Mouse (Mus musculus): ENCODE data around the gene Iffo2.

DNA sequence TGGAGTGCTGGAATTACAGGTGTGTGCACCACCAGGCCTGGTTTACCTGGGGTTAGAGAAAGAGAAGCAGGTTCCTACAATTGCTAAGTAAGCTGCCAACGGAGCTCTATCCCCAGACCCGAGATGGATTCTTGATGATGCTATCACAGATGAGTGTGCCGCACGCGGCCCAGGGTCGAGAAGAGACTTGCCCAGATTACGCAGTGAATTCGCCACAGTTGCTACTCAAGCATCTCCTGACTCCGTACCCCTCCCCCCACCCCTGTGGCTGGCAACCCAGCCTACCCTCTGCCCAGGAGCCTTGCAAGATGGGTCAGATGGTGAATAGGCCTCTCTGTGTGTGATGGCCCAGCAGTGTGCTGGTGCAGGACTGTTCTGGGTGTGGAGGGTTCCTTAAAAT is 66.4 kb downstream of the Iffo2 start:
- TF ChIP-seq CTCF (IDR thresholded peaks at IDR 0.05; ENCODE audit: low read depth) = no peak
- TF ChIP-seq EP300 (IDR thresholded peaks at IDR 0.05; ENCODE audit: low read depth) = no peak

All from liver, embryonic 14.5 days (tissue).